Mouse (Mus musculus): Measurements from ENCODE around the gene Pak6. TPM values are rescaled to one million over a fixed set of nuclear protein-coding genes. Genes with fewer than 3 reads are reported as not detected.

Gene Pak6
- polyA plus RNA-seq, 1 experiment, result 1.9 TPM

DNA sequence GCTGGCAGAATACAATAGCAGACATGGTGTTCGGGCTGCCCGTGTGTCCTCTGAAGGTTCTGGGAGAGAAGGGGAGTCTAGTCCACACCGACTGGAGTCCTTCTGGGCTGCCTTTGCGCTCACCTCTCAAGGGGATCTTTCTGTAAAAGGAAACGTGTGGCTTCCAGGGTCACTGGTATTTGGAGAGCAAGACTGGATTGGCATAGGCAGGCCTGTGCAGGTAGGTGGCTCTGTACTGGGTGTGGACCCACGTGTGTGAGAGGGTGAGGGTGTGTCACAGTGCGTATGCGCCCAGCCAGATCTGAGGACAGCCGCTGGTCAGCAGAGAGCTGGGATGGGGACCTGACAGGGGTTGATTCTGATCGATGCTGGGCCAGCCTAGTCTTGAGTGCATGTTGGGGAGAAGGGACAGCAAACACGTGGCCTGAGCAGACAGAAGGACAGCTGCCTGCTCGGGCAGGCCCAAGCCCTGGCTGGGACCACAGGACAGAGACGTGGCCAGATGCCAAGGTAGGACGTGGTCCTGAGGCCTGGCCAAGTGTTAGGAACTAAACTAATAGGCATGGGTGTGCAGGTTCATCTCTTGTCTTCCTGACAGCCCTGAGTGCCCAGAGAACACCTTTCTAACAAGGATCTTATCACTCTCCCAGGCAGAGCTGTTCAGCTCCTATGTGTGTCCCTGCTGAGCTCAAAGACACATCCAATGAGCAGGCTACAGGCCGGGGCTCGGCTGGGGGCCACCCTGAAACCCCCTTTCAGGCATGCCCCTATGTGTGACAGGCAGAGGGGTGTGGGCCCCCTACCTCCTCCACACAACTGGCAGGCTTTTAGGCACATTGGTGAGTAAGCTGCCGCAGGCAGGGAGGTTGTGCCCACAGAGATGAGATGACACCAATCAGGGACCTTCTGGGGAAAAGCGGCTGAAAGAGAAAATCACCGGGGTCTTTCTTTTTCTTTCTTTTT, 982 bp downstream of the Pak6 start:
- DNase-seq (ENCODE audit: low read depth, low spot score), result no peak
- 46% methylated on average over 19 of the region's 19 CpGs for WGBS

DNA sequence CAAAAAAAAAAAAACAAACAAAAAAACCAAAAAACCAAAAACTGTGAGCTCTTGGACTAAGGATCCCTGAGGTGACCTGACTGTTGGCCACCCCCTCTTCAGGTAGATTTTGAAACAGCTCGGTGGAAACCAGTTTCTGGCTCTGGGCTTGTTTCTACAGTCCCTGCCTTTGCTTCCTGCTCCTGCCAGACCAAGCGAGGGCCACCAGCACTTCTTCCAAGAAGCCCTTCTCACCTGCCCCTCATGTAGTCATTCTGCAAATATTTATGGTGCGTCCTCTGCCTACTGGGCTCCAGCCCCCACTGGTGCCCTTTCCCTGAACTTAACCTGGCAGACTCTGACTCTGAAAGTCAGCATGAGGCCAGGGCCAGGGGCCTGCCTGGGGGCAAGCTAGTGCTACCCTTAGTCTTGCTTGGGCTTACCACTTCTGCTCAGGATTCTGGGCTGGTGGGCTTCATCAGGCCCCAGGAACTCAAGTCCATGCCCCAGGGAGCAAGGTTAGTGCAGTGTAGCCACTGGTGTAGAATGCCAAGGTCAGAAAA, 1.9 kb downstream of the Pak6 start:
- WGBS, result 79% methylated on average over 3 of the region's 3 CpGs
- DNase-seq (ENCODE audit: low read depth, low spot score), result no peak

DNA sequence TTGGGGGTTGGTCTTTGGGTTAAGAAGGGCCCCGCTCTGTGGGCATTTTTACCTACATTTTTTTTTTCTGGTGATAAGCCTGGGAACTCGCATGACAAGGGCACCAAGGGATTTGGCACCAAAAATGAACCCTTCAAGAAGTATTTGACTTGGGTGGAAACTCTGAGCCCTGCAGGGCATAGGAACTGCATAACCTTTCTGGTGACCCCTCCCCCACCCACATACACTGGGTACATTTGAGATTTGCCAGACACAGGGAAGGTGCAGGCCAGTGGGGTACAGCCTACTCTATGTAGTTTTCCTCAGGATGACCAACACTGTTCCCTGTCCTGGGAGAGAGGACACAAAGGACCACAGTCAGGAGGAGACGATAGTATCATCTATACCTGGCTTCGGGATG, 2.5 kb downstream of the Pak6 start:
- 89% methylated on average over 4 of the region's 4 CpGs for WGBS
- no peak for DNase-seq (ENCODE audit: low read depth, low spot score)

DNA sequence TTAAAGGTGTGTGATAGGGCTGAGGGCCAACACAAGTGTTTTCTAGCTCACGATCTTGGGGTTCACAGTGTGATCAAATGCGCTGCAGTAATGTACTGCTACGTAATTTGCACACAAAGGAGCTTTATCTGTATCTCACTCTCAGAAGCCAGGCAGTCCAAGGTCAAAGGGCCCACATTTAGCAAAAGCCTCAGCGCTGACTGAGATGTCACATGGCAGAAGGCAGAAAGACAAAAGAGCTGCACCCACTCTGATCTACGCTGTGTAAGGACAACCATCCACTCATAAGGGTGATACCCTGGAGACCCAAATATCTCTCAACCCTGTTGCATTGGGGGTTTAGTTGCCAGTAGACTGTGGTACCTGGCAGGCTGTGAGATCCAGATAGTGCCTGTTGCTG, 4.1 kb downstream of the Pak6 start:
- WGBS, result 77% methylated on average over 5 of the region's 5 CpGs
- no peak for DNase-seq (ENCODE audit: low read depth, low spot score)

DNA sequence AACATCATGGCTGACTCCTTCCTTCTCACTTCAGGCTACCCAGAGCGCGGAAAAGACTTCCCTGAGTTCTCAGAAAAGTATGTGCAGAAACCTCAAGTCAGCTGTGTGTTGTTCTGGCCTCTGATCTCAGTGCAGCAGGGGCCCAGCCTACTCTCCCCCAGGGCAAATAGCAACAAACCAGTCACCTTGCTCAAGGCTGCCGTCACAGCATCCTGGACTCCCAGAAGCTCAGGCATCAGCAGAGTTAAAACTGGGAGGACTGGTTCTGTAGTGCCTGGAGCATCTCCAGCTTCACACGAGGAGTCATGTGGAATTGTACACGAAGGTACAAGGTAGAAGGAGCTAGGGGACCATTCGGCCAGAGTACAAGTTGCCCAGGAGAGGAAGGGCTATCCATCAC, 6.1 kb downstream of the Pak6 start:
- no peak for DNase-seq (ENCODE audit: low read depth, low spot score)
- WGBS, result 64% methylated on average over 6 of the region's 6 CpGs

DNA sequence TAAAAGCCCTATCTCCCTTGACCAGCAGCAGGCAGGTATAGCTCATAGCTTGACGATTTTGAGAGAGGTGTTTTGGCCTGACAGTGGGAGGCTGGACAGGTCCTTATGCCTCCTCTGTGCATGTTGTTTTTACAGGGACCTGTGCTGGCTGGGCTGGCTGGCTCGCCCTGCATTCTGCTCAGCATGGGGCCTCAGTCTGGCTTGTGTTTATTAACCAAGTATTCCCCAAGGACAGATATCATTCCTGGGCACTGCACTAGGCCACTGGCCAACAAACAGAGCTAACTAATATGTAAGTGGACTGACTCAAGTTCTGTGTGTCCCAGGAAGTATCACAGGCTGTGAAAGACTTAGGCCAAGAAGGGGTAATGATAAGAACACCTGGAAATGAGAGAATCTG, 6.7 kb downstream of the Pak6 start:
- no peak for DNase-seq (ENCODE audit: low read depth, low spot score)
- 48% methylated on average over 2 of the region's 2 CpGs for WGBS

DNA sequence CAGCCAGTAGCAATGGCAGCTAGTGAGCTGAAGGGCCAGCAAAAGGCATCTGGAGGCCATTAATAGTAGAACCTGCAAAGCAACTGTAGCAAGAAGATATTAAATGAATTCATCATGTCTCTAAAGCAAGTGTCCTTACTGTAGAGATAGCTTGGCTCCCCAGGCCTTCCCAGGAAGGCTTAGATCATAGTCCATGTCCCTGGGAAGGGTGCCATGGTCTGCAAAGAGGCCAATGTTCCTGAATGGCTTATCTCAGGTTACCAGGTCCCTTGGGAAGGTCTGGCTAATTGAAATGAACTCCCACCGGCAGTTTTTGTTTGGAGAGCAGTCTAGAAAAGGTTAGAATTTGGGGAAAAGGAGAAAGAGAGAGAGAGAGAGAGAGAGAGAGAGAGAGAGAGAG, 8.6 kb downstream of the Pak6 start:
- WGBS, result 73% methylated on average over 1 of the region's 1 CpGs
- no peak for DNase-seq (ENCODE audit: low read depth, low spot score)

DNA sequence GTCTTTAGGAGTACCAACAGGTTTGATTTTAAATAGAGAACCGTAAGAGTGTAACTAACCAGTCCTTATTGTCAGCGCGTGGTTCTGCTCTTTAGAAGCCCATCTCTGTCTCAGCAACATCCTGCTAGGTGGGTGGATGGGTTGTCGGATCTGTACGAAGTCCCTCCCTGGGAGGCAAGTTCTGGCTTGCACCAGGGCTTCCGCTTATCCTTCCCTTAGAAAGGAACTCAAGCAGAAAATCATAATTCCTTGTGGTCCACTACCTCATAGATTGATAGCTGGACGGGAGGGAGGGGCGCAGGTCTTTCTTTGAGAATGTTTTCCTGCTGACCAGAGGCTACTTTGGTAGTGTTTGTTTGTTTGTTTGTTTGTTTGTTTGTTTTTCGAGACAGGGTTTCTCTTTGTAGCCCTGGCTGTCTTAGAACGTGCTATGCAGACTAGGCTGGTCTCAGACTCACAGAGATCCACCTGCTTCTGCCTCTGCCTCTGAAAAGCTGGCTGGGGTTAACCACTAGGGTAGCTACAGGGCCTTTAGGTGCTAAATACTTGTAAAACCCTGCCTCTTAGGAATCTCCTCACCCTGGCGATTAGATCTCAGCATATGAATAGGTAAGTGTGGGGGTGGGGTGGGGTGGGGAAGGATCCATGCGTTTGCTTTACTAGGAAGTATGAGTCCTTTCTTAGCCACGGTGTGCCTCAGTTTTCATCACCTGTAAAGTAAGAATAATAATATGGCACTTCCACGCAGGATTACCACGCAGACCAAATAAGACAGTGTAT, 10.8 kb downstream of the Pak6 start:
- 64% methylated on average over 15 of the region's 15 CpGs for WGBS
- DNase-seq (ENCODE audit: low read depth, low spot score), result no peak

DNA sequence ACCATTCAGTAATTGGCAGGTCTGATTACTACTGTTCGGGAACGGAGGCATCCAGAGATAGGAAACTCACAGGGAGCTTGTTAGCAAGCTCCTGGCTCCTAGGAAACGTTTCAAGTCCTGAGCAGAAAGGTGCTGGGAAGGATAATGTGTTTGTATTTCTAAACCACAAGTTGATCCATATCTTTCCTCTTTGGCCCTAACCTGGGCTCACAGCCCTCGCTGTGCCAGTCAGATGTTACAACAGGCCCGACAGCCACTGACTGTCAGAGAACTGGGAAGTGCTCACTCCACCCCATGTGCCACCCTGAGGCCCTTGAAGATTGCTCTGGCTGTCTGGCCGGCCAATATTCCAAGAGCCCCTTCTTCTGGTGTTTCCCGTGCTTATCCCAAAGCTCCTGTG, 11.4 kb downstream of the Pak6 start:
- 71% methylated on average over 7 of the region's 7 CpGs for WGBS

DNA sequence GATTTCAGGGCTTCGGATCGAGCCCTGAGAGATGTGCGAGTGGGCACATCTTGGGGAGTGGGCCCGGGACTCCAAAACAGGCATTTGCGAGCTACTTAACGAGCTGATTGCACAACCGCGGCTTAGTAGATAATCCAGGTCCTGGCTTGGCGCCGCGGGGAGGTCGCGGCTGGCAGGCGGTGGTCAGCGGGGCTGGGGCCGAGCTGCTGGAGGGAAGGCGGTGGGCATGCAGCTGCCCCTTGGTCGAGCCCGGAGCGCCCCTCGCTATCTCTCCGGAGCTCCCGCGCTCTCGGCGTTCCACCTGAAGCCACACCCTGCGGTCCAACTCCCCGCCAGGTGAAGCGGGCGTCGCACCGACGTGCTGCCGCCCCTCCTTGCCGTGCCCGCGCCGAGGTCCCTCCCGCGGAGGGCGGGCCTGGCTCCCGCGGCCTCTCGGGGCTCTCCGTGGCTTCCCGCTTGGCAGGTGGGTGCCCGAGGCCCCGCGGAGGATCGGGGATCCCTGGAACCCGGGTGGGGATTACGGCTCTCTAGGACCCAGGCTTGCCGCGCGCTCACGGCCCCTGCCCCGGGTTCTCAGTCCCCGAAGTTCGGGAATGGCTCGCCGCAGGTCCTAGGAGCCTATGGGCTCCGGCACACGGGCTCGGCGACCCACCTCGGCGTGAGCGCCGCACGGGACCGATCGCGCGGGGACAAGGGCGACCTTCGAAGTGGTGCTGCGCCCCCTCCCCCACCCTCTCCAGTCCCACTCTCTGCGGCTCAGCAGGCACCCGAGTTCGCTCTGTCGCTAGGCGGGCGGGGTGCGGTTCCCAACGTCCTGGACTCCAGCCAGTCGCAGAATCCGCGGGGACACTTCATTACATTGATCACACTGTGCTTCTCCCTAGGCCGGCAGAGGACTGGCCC, 14.0 kb downstream of the Pak6 start:
- 1% methylated on average over 89 of the region's 89 CpGs for WGBS
- no peak for DNase-seq (ENCODE audit: low read depth, low spot score)

More for the DNA sequence above, 11.4 kb downstream of the Pak6 start:
- DNase-seq (ENCODE audit: low read depth, low spot score), result no peak

DNA sequence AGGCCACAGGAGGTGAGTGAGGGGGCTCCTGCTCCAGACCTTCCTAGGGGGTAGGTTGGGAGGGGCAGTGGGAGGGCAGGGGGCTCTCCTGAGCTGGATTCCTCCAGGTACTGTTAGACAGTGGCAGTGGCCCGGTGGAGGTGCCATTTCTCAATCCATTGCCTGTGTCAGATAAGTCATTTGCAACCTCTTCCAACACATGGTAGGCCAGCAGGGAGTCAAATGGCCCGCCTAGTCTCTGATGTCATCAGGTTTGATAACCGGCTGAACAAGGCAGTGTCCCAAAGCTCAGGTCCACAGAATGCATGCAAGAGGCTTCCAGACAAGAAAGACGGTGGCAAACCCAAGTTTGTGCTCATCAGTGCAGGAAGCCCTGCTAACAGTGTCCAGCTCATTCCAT, 14.7 kb downstream of the Pak6 start:
- no peak for DNase-seq (ENCODE audit: low read depth, low spot score)
- WGBS, result 26% methylated on average over 4 of the region's 4 CpGs

DNA sequence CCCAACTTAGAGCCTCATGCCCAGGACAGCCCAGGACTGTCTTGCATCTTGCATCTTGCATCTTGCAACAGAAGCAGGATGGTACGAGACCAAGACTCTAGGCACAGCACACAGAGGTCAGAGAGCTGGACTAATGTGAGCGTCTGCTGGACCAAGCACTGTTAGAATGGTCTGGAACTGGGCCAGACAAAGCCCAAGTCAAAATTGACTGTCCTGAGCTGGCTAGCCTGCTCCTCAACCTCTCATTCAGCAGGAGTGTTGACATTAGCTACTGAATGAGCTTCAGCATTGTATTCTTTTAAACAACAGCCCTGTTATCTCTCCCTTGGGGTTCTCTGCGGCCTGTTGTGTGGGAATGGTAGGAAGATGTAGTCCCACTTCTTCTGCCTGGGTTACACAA, 16.5 kb downstream of the Pak6 start:
- no peak for DNase-seq (ENCODE audit: low read depth, low spot score)
- WGBS, result 89% methylated on average over 3 of the region's 3 CpGs

DNA sequence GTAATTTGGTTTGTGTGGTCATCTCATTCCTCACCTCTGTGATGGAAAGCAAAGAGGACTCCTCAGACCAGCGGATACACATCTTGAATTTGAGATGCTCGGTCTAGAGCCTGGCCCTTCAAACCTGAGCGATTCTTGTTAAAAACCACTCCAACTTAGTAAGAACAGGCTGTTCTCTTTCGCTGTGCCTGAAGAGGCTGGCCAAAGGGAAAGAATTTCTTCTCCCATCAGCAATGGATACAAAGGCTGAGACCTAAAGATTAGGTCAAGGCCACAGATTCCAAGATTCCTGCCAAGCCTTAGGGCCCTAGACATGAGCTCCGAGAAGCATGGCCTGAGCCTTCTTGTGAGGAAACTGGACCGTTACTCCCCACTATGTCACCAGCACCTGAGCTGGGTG, 17.8 kb downstream of the Pak6 start:
- no peak for DNase-seq (ENCODE audit: low read depth, low spot score)
- whole genome bisulfite sequencing, result 91% methylated on average over 6 of the region's 6 CpGs

DNA sequence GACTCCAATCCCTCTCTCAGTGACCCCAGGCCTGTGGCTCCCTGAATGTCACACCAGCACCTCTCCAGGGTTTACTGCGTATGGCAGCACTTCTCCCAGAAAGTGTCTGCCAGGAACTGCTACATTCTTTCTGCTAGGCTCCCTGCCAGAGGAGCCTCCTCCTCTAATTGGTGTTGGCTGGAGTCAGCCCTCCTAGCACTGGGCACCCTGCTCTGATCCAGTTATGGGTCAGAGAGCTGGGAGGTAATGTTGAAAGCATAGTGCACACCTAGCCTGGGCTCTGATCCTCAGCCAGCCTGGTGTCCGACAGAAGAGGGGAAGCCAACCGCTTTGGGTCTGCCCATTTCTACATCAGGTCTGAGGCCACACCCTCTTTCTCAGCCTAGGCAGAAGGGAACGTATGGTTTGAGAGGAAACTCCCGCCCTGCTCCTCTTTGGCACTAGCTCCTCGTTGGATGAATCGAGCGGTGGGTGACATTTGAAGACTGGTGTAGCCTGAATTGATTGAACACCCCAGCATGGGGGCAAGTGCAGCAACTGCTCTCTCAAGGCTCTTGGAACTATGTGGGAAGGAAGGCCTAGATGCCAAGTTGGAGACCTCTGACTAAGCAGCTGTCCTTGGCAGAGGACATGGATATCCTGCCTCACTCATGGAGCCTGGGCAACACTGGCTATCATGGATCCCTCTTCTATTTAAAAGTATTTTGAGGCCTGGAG, 19.6 kb downstream of the Pak6 start:
- whole genome bisulfite sequencing, result 64% methylated on average over 8 of the region's 8 CpGs
- no peak for DNase-seq (ENCODE audit: low read depth, low spot score)

DNA sequence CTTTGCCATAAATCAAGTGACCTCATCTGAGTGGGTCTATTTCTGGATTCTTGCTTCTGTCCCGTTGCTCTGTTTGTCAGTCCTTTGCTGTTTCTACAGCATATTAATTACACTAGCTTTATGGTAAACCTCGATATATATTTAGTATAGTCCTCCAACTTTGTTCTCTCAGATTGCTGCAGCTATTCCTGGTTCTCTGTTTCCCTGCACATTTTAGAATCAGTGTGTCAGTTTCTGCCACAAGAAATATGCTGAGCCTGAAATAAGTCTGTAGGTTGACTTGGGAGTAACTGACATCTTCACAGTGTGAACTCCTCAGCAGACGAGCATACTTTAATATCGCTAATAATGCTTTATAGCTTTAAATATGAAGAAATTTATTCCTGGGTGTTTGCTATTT, 22.0 kb downstream of the Pak6 start:
- WGBS, result 78% methylated on average over 4 of the region's 4 CpGs

DNA sequence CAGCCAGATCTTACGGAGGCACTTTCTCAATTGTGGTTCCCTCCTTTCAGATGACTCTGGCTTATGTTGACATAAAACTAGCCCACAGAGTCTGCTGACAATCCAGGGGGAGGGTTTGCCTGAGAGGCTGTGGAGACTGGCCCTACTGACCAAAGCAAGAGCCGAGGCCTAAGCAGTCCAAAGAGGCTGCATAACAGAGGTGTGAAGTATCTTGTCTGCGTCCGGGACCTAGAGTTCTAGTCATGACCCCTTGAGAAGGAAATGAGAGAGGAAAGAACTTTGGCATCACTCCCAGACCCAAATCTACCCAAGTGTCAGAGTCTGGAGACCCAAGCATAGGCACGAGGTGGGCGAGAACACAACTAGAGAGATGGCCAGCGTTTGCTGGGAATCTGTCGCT, 23.6 kb downstream of the Pak6 start:
- DNase-seq (ENCODE audit: low read depth, low spot score), result no peak
- 67% methylated on average over 8 of the region's 8 CpGs for WGBS

More for the DNA sequence above, 22.0 kb downstream of the Pak6 start:
- DNase-seq (ENCODE audit: low read depth, low spot score), result no peak

DNA sequence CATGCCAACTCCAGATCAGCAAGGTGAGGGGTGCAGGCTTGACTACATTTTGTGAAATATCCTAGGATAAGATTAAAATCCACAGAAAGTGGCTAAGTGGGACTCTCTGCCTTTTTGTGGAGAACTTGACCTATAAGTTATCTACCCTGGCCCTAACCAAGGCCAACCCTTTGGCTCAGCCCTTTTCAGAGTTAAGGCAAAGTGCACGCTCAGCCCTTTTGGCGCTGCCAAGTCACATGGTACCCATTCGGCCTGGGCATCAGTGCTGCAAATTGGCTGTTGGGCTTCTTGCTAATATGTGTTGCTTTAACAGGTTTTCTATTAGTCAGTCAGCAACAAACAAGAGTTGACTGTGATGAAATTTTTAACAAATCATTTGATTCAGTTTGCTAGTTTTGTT, 24.7 kb downstream of the Pak6 start:
- DNase-seq (ENCODE audit: low read depth, low spot score), result no peak
- WGBS, result 87% methylated on average over 3 of the region's 3 CpGs

DNA sequence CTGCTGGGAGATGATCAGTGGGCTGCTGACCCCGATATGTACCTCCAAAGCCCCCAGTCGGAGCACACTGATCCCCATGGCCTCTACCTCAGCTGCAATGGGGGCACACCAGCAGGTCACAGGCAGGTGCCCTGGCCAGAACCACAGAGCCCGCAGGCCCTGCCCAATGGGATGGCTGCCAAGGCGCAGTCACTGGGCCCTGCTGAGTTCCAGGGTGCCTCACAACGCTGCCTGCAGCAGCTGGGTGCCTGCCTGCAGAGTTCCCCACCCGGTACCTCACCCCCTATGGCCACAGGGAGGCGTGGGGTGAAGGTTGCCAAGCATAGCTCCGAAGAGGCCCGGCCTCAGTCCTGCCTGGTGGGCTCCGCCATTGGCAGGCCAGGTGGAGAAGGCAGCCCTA, 26.8 kb downstream of the Pak6 start:
- 80% methylated on average over 10 of the region's 10 CpGs for WGBS
- no peak for DNase-seq (ENCODE audit: low read depth, low spot score)

DNA sequence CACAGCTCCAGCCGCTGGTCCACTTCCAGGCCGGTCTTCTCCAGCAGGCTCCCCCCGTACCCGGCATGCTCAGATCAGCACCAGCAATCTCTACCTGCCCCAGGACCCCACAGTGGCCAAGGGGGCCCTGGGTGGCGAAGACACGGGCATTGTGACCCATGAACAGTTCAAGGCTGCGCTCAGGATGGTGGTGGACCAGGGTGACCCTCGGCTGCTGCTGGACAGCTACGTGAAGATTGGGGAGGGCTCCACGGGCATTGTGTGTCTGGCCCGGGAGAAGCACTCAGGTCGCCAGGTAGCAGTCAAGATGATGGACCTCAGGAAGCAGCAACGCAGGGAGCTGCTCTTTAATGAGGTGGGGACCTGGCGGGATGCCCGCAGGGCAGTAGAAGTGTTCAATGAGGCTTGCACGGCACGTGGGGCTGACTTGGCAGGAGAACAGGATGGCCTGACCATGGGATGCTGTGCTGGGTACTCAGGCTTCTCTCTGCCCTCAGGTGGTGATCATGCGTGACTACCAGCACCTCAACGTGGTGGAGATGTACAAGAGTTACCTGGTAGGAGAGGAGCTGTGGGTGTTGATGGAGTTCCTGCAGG, 30.4 kb downstream of the Pak6 start:
- WGBS, result 85% methylated on average over 19 of the region's 19 CpGs

More for the DNA sequence above, 30.4 kb downstream of the Pak6 start:
- no peak for DNase-seq (ENCODE audit: low read depth, low spot score)

All from large intestine, adult 2 months (tissue).